Mouse (Mus musculus): ENCODE results near the gene Satb1. TPM values are rescaled to one million over a fixed set of nuclear protein-coding genes. Genes with fewer than 3 reads are reported as not detected.

Satb1 gene
- total and polyA plus RNA-seq, 2 experiments from 2014 or later = 8.4 to 17.4 TPM

DNA sequence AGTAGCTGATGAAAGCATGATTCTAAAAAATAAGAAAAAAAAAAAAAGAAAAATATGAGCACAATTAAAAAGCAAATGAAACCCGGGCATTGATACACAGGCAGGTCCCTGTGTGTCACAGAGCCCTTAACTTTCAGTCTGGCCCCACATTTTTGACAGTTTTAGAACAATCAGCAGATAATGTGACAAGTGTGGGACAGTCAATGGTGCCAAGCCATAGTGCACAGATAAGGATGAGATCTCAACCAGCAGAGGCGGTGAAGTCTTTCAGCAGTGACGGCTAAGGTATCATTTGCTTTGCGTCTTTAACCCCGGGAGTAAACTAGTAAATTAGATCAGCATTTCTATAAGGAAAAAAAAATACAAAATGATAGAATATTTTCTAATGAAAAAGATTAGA lies 36.6 kb downstream of the Satb1 start:
- ATAC-seq (ENCODE audit: insufficient read depth, low read depth) (no peak), DNase-seq (ENCODE audit: low spot score) (no peak)
- H3K9me3 ChIP-seq (replicated peaks; ENCODE audit: control insufficient read depth, low read length) = no peaks in the 10 kb centered on the region
- TF ChIP-seq EP300 (IDR thresholded peaks at IDR 0.05; ENCODE audit: low read depth) = no peak
- TF ChIP-seq CTCF (IDR thresholded peaks at IDR 0.05; ENCODE audit: low read depth) = no peak
- no peaks in the 10 kb centered on the region for H3K27me3 ChIP-seq (ENCODE audit: control insufficient read depth, insufficient read depth, low read length)
- no peak overlapping the region for H3K9ac ChIP-seq (replicated peaks; ENCODE audit: low read depth, low read length)
- H3K4me1 ChIP-seq (ENCODE audit: control insufficient read depth, insufficient read depth) = no peaks in the 10 kb centered on the region; the same call in 1 of the 2 replicates
- 47% methylated on average over 5 of the region's 5 CpGs for WGBS
- H3K36me3 ChIP-seq (replicated peaks; ENCODE audit: control insufficient read depth, insufficient read depth, low read length) = 0 out of 2 replicates have a peak, but pooled peaks cover 3% of the 10 kb centered on the region
- no peak overlapping the region for H3K27ac ChIP-seq (ENCODE audit: low read depth)
- no peak overlapping the region for H3K4me3 ChIP-seq (ENCODE audit: low read depth, low read length)
- no peak overlapping the region for H3K4me2 ChIP-seq (ENCODE audit: low read depth, low read length)

DNA sequence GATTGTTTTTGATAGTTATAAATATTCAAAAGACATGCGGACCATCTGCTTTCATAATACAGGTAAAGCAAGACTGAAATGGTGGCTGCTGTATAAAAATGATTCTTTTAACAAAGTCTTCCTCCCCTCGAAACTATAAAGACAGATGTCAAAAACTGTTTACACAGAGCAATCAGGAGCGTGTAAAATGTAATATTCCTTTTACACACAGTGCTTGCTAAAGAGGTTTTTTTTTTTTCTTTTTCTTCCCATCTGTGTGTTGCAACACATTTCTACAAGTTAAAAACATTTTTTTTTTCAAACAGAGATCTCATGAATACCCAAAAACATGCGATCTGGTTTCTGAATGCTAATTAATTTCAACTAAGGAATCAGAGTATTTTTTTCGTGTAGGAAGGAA lies 41.9 kb downstream of the Satb1 start:
- TF ChIP-seq EP300 (IDR thresholded peaks at IDR 0.05; ENCODE audit: low read depth) = no peak
- TF ChIP-seq CTCF (IDR thresholded peaks at IDR 0.05; ENCODE audit: low read depth) = no peak

DNA sequence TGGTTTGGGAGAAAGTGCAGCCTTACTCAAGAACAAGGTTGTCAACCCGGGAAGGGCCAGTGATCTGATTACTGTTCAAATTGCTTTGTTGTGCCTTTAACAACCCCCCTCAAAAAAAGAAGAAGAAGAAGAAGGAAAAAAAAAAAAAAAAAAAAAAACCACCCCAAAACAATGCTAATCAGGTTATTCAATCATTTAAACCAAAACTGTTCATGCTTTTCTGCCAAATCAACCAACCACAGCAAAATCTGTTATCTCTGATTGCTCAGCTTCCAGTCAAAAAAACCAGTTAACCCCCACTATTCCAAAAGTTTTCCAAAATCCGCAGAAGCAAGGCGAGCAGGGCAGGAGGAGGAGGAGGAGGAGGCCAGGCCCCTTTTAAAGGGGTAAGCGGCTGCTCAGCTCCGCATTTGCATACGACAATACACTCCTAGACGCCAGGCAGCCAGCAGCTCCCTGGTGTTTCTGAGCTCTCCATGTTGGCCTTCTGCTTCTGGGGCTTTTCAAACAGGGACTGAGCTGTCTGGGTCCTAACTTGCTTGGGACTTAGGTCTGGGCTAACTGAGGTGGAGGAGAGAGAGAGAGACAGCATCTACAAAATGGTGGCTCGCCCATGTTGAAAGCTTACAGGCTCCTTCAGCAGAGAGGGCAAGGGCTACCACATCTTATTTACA lies 42.6 kb downstream of the Satb1 start:
- no peaks in the 10 kb centered on the region for H3K9me3 ChIP-seq (replicated peaks; ENCODE audit: control insufficient read depth, low read length)
- no peak for TF ChIP-seq CTCF (IDR thresholded peaks at IDR 0.05; ENCODE audit: low read depth)
- no peak for TF ChIP-seq EP300 (IDR thresholded peaks at IDR 0.05; ENCODE audit: low read depth)
- ATAC-seq (ENCODE audit: insufficient read depth, low read depth) (no peak), DNase-seq (ENCODE audit: low spot score) (no peak)
- no peaks in the 10 kb centered on the region for H3K27me3 ChIP-seq (ENCODE audit: control insufficient read depth, insufficient read depth, low read length)
- H3K4me3 ChIP-seq (ENCODE audit: low read depth, low read length) = no peak overlapping the region
- no peak overlapping the region for H3K9ac ChIP-seq (replicated peaks; ENCODE audit: low read depth, low read length)
- WGBS = 49% methylated on average over 8 of the region's 8 CpGs
- H3K4me2 ChIP-seq (ENCODE audit: low read depth, low read length) = no peak overlapping the region
- H3K36me3 ChIP-seq (replicated peaks; ENCODE audit: control insufficient read depth, insufficient read depth, low read length) = 0 out of 2 replicates have a peak, but pooled peaks cover 3% of the 10 kb centered on the region
- no peaks in the 10 kb centered on the region for H3K4me1 ChIP-seq (ENCODE audit: control insufficient read depth, insufficient read depth)
- no peak overlapping the region for H3K27ac ChIP-seq (ENCODE audit: low read depth)

More for the DNA sequence above, 41.9 kb downstream of the Satb1 start:
- H3K9ac ChIP-seq (replicated peaks; ENCODE audit: low read depth, low read length) = no peak overlapping the region
- ATAC-seq (ENCODE audit: insufficient read depth, low read depth) = no peak
- WGBS = 84% methylated on average over 5 of the region's 5 CpGs
- H3K9me3 ChIP-seq (replicated peaks; ENCODE audit: control insufficient read depth, low read length) = no peaks in the 10 kb centered on the region
- no peak overlapping the region for H3K4me3 ChIP-seq (ENCODE audit: low read depth, low read length)
- H3K4me2 ChIP-seq (ENCODE audit: low read depth, low read length) = no peak overlapping the region
- no peaks in the 10 kb centered on the region for H3K4me1 ChIP-seq (ENCODE audit: control insufficient read depth, insufficient read depth)
- H3K27me3 ChIP-seq (ENCODE audit: control insufficient read depth, insufficient read depth, low read length) = no peaks in the 10 kb centered on the region
- 0 out of 2 replicates have a peak, but pooled peaks cover 3% of the 10 kb centered on the region for H3K36me3 ChIP-seq (replicated peaks; ENCODE audit: control insufficient read depth, insufficient read depth, low read length)
- no peak overlapping the region for H3K27ac ChIP-seq (ENCODE audit: low read depth)
- no peak for DNase-seq (ENCODE audit: low spot score)

DNA sequence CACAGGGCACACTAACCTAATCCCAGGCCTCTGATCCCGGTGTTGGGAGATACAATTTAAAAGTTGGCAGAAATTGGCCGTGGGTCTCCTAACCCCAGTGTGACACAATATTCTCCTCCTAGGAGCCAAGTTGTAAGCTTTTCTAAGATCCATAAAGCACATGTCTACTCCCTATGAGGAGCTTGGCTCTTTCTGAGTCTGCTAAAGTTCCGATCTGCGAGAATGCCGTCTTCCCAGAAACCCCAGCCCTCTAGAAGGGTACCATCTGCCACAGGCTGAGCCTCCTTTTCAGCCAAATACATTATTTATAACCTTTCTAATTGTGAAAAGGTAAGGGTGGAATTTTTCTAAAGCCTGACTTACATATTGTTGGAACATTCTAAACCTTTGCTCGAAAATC lies 43.3 kb downstream of the Satb1 start:
- H3K4me1 ChIP-seq (ENCODE audit: control insufficient read depth, insufficient read depth) = no peaks in the 10 kb centered on the region

DNA sequence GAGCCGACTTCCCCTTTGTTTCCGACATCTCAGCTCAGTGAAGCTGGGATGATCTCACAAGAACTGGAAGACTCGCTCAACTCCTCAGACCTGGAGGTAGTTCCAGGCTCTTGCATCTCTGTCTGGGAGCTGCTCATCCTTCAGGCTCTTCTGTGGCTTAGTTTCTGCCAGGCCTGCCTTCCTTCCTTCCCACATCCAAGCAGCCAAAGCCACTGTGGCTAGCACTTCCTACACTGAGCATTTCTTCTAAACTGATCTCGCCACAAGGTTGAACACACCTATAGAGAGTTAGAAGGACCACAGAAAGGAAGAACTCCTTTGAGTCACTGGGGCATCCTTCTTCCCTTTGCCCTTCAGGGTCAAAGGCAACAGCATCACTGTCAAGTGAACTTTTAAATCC lies 44.0 kb downstream of the Satb1 start:
- Histone ChIP-seq H3K9me3 (replicated peaks; ENCODE audit: control insufficient read depth, low read length) (no peaks in the 10 kb centered on the region), H3K36me3 (replicated peaks; ENCODE audit: control insufficient read depth, insufficient read depth, low read length) (no peaks in the 10 kb centered on the region), H3K27ac (ENCODE audit: low read depth) (no peak overlapping the region), H3K9ac (replicated peaks; ENCODE audit: low read depth, low read length) (no peak overlapping the region), H3K4me3 (ENCODE audit: low read depth, low read length) (no peak overlapping the region), H3K4me1 (ENCODE audit: control insufficient read depth, insufficient read depth) (no peaks in the 10 kb centered on the region), H3K27me3 (ENCODE audit: control insufficient read depth, insufficient read depth, low read length) (no peaks in the 10 kb centered on the region), H3K4me2 (ENCODE audit: low read depth, low read length) (no peak overlapping the region)
- WGBS = 81% methylated on average over 4 of the region's 4 CpGs
- no peak for ATAC-seq (ENCODE audit: insufficient read depth, low read depth)
- DNase-seq (ENCODE audit: low spot score) = no peak
- no peak for TF ChIP-seq CTCF (IDR thresholded peaks at IDR 0.05; ENCODE audit: low read depth)
- no peak for TF ChIP-seq EP300 (IDR thresholded peaks at IDR 0.05; ENCODE audit: low read depth)

More for the DNA sequence above, 43.3 kb downstream of the Satb1 start:
- no peak overlapping the region for H3K4me2 ChIP-seq (ENCODE audit: low read depth, low read length)
- ATAC-seq (ENCODE audit: insufficient read depth, low read depth) = no peak
- H3K27me3 ChIP-seq (ENCODE audit: control insufficient read depth, insufficient read depth, low read length) = no peaks in the 10 kb centered on the region
- no peak for DNase-seq (ENCODE audit: low spot score)
- H3K9me3 ChIP-seq (replicated peaks; ENCODE audit: control insufficient read depth, low read length) = no peaks in the 10 kb centered on the region
- 87% methylated on average over 6 of the region's 6 CpGs for WGBS
- TF ChIP-seq CTCF (IDR thresholded peaks at IDR 0.05; ENCODE audit: low read depth) (no peak), EP300 (IDR thresholded peaks at IDR 0.05; ENCODE audit: low read depth) (no peak)
- 0 out of 2 replicates have a peak, but pooled peaks cover 3% of the 10 kb centered on the region for H3K36me3 ChIP-seq (replicated peaks; ENCODE audit: control insufficient read depth, insufficient read depth, low read length)
- H3K9ac ChIP-seq (replicated peaks; ENCODE audit: low read depth, low read length) = no peak overlapping the region
- H3K4me3 ChIP-seq (ENCODE audit: low read depth, low read length) = no peak overlapping the region
- H3K27ac ChIP-seq (ENCODE audit: low read depth) = no peak overlapping the region

DNA sequence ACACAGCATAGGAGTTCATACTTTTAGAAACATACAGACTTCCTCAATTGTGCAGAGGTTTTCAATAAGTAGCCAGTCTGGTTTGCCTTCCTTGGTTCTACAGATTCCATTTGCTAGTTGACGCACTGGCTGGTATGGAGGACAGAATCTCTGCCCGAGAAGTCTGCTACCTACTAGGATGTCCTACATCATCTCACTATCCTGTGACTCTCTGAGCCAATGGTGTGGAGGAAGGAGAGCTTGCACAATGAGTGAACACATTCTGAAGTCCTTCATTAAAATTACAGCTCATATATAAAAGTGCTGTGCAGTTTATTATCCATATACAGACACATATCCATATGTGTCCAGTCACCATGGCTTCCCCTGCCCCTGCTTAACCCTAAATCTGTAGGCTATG lies 45.1 kb downstream of the Satb1 start:
- no peak overlapping the region for H3K4me3 ChIP-seq (ENCODE audit: low read depth, low read length)
- peaks cover 8% of the 10 kb centered on the region; the same call in 1 of the 2 replicates for H3K36me3 ChIP-seq (replicated peaks; ENCODE audit: control insufficient read depth, insufficient read depth, low read length)
- ATAC-seq (ENCODE audit: insufficient read depth, low read depth) (no peak), DNase-seq (ENCODE audit: low spot score) (no peak)
- no peaks in the 10 kb centered on the region for H3K9me3 ChIP-seq (replicated peaks; ENCODE audit: control insufficient read depth, low read length)
- no peak for TF ChIP-seq EP300 (IDR thresholded peaks at IDR 0.05; ENCODE audit: low read depth)
- H3K27ac ChIP-seq (ENCODE audit: low read depth) = no peak overlapping the region
- H3K27me3 ChIP-seq (ENCODE audit: control insufficient read depth, insufficient read depth, low read length) = no peaks in the 10 kb centered on the region
- no peak overlapping the region for H3K4me2 ChIP-seq (ENCODE audit: low read depth, low read length)
- 87% methylated on average over 2 of the region's 2 CpGs for WGBS
- no peak overlapping the region for H3K9ac ChIP-seq (replicated peaks; ENCODE audit: low read depth, low read length)
- H3K4me1 ChIP-seq (ENCODE audit: control insufficient read depth, insufficient read depth) = no peaks in the 10 kb centered on the region

Measured in heart, postnatal 0 days (tissue).